Mouse (Mus musculus): ENCODE data around the gene Map3k5. TPM values are rescaled to one million over a fixed set of nuclear protein-coding genes. Genes with fewer than 3 reads are reported as not detected.
"Not testable (repeated sequence)": the region's sequence is repeated elsewhere in the genome, so short reads cannot be mapped to it uniquely, and the experiment has no call there.

Map3k5 gene
- polyA plus RNA-seq, 1 experiment from 2014 or later, result 1.4 TPM

DNA sequence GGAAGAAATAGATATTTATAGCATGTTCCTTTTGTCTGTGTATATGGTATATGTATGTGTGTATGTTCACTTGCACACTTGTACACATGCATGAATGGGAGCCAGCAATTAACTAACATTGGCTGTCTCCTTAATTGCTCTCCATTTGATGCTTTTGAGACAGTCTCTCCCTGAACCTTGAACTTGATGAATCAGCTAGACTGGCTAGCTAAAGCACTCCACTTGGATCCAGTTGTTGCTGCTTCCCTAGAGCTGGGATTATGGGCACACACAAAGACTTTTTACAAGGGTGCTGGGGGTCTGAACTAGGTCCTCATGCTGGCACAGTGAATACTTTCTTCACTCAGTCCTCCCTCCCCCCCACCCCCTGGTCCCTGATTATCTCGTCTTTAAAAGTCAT is 28.9 kb downstream of the Map3k5 start:
- Histone ChIP-seq H3K9ac (replicated peaks) (no peak overlapping the region), H3K36me3 (replicated peaks; ENCODE audit: insufficient read depth, low read length) (no peaks in the 10 kb centered on the region), H3K27me3 (ENCODE audit: insufficient read depth, low read length) (no peaks in the 10 kb centered on the region), H3K4me2 (ENCODE audit: low read depth, low read length) (no peak overlapping the region), H3K4me3 (ENCODE audit: low read depth, low read length) (no peak overlapping the region), H3K9me3 (ENCODE audit: low read length) (no peaks in the 10 kb centered on the region), H3K4me1 (ENCODE audit: insufficient read depth) (peaks cover 5% of the 10 kb centered on the region; the same call in 1 of the 2 replicates), H3K27ac (ENCODE audit: low read depth) (no peak overlapping the region)
- ATAC-seq, result no peak
- no peak for DNase-seq
- 57% methylated on average over 1 of the region's 1 CpGs for WGBS (ENCODE audit: insufficient replicate concordance)
- no peak for TF ChIP-seq CTCF (IDR thresholded peaks at IDR 0.05; ENCODE audit: low read depth)
- no peak for TF ChIP-seq EP300 (IDR thresholded peaks at IDR 0.05; ENCODE audit: low read depth)

DNA sequence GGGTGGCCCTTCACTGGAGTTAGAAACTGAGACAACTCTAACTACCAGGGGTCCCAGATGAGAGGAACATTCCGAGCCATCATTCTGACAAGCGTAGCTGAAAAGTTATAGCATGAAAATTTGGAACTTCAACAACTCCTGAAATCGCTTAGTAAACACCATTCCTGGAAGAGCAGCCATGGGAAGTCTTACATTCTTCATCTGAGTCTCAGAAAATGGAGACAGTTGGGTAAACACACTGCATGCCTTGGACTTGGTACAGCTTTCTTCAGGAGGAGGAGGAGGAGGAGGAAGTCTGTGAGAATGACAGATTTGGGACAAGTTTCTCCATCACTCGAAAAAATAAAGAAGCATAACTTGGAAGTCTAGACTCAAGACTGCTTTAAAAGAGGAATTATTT is 29.8 kb downstream of the Map3k5 start:
- Histone ChIP-seq H3K9me3 (ENCODE audit: low read length) (no peaks in the 10 kb centered on the region), H3K9ac (replicated peaks) (no peak overlapping the region), H3K4me2 (ENCODE audit: low read depth, low read length) (no peak overlapping the region), H3K27me3 (ENCODE audit: insufficient read depth, low read length) (no peaks in the 10 kb centered on the region), H3K27ac (ENCODE audit: low read depth) (no peak overlapping the region), H3K4me3 (ENCODE audit: low read depth, low read length) (no peak overlapping the region), H3K36me3 (replicated peaks; ENCODE audit: insufficient read depth, low read length) (no peaks in the 10 kb centered on the region), H3K4me1 (ENCODE audit: insufficient read depth) (peaks cover 3% of the 10 kb centered on the region; the same call in 1 of the 2 replicates)
- no peak for DNase-seq
- 74% methylated on average over 4 of the region's 4 CpGs for WGBS (ENCODE audit: insufficient replicate concordance)
- no peak for ATAC-seq
- TF ChIP-seq CTCF (IDR thresholded peaks at IDR 0.05; ENCODE audit: low read depth) (no peak), EP300 (IDR thresholded peaks at IDR 0.05; ENCODE audit: low read depth) (no peak)

DNA sequence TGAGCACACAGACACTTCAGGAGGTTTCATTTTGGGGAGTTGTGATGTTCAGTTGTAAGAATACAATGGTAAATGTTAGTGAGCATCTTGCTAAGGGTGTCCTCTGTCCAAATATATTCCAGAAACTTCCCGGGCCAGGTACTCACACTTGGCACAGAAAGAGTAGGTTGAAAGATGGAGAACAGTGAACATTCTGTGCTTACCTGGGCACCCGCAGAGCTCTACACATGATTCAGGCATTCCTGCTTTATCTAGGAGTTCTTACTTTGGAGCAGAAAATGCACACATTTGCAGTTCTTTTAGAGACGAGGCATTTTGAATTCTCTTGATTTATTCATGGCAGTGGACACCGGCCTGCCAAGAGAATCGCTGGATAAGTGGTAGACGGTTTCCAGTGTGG is 32.3 kb downstream of the Map3k5 start:
- Histone ChIP-seq H3K4me3 (ENCODE audit: low read depth, low read length) (no peak overlapping the region), H3K36me3 (replicated peaks; ENCODE audit: insufficient read depth, low read length) (no peaks in the 10 kb centered on the region), H3K9me3 (ENCODE audit: low read length) (no peaks in the 10 kb centered on the region), H3K27me3 (ENCODE audit: insufficient read depth, low read length) (no peaks in the 10 kb centered on the region), H3K27ac (ENCODE audit: low read depth) (no peak overlapping the region), H3K4me1 (ENCODE audit: insufficient read depth) (peaks cover 3% of the 10 kb centered on the region; the same call in 1 of the 2 replicates), H3K4me2 (ENCODE audit: low read depth, low read length) (no peak overlapping the region), H3K9ac (replicated peaks) (no peak overlapping the region)
- DNase-seq, result no peak
- 84% methylated on average over 6 of the region's 6 CpGs for WGBS (ENCODE audit: insufficient replicate concordance)
- ATAC-seq, result no peak
- TF ChIP-seq EP300 (IDR thresholded peaks at IDR 0.05; ENCODE audit: low read depth) (no peak), CTCF (IDR thresholded peaks at IDR 0.05; ENCODE audit: low read depth) (no peak)

DNA sequence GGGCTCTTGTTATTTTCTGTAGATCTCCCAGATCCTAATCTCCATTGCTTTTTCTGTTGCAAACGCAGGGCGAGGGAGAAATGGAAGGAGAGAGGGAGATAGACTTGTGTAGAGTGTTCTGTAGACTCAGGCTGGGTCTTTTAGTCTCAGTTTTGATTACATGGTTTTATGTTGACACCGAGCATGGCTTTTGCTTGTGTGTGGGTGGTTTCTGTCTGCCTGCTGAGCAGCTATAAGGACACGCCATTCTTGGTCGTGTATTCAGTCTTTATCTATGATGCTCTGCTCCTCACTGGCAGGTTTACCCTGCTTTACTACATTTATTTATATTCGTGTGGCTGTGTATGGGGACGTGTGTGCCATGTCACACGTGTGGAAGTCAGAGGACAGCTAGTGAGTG is 34.2 kb downstream of the Map3k5 start:
- WGBS (ENCODE audit: insufficient replicate concordance), result 76% methylated on average over 8 of the region's 8 CpGs
- Histone ChIP-seq H3K4me2 (ENCODE audit: low read depth, low read length) (no peak overlapping the region), H3K27ac (ENCODE audit: low read depth) (no peak overlapping the region), H3K9me3 (ENCODE audit: low read length) (no peaks in the 10 kb centered on the region), H3K4me1 (ENCODE audit: insufficient read depth) (peaks cover 3% of the 10 kb centered on the region; the same call in 1 of the 2 replicates), H3K9ac (replicated peaks) (no peak overlapping the region), H3K4me3 (ENCODE audit: low read depth, low read length) (no peak overlapping the region), H3K27me3 (ENCODE audit: insufficient read depth, low read length) (no peaks in the 10 kb centered on the region), H3K36me3 (replicated peaks; ENCODE audit: insufficient read depth, low read length) (no peaks in the 10 kb centered on the region)
- TF ChIP-seq EP300 (IDR thresholded peaks at IDR 0.05; ENCODE audit: low read depth), result no peak
- TF ChIP-seq CTCF (IDR thresholded peaks at IDR 0.05; ENCODE audit: low read depth), result no peak
- DNase-seq, result no peak
- ATAC-seq, result no peak

DNA sequence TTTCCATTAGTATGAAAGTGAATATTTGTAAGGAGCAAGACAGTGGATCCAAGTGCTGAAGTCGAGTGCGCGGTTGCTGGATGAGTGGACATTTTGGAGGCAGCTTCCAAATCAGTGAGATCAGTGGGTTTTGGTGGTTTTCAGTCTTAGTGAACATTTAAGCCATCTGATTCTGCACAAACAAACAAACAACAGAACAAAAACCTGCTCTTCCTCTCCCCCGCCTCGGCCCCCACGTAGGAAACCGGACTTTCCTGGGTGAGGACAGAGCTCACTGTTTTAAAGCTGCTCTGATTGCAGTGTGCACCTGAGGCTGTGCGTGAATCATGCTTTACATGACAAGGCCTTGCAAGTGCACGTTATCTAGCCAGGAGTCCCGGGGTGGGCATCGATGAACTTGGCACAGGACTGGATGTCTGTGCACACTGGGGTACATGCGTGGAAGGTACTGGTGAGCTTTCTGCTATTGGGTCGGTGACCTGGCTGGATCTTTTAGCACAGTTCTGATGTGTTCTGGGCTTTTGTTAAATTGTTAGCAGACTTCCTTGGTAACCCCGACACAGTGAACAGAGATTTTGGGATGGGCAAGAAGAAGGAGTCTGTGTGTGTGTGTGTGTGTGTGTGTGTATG is 35.7 kb downstream of the Map3k5 start:
- Histone ChIP-seq H3K27me3 (ENCODE audit: insufficient read depth, low read length) (no peaks in the 10 kb centered on the region), H3K4me2 (ENCODE audit: low read depth, low read length) (no peak overlapping the region), H3K4me3 (ENCODE audit: low read depth, low read length) (no peak overlapping the region), H3K4me1 (ENCODE audit: insufficient read depth) (peaks cover 3% of the 10 kb centered on the region; the same call in 1 of the 2 replicates), H3K9ac (replicated peaks) (no peak overlapping the region), H3K36me3 (replicated peaks; ENCODE audit: insufficient read depth, low read length) (no peaks in the 10 kb centered on the region), H3K9me3 (ENCODE audit: low read length) (no peaks in the 10 kb centered on the region), H3K27ac (ENCODE audit: low read depth) (no peak overlapping the region)
- WGBS (ENCODE audit: insufficient replicate concordance), result 81% methylated on average over 14 of the region's 14 CpGs
- DNase-seq, result no peak
- ATAC-seq, result no peak
- TF ChIP-seq CTCF (IDR thresholded peaks at IDR 0.05; ENCODE audit: low read depth) (no peak), EP300 (IDR thresholded peaks at IDR 0.05; ENCODE audit: low read depth) (no peak)

DNA sequence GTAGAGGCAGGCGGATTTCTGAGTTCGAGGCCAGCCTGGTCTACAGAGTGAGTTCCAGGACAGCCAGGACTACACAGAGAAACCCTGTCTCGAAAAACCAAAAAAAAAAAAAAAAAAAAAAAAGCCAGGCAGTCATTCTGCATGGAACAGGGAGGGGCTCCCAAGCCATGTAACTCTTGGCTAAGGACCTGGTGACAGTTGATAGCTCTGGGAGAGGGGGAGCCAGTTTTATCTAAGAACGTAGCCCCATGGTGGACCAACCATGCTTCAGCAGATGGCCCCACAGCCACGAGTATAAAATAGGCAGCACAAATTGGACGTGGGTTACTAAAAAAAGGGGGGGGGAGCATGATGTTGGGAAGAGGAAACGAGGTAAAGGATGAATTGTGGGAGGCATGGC is 37.2 kb downstream of the Map3k5 start:
- not testable (repeated sequence) for H3K9me3 ChIP-seq (ENCODE audit: low read length); H3K27ac ChIP-seq (ENCODE audit: low read depth); H3K4me1 ChIP-seq (ENCODE audit: insufficient read depth); H3K9ac ChIP-seq (replicated peaks); H3K36me3 ChIP-seq (replicated peaks; ENCODE audit: insufficient read depth, low read length); ATAC-seq; DNase-seq; H3K4me3 ChIP-seq (ENCODE audit: low read depth, low read length); H3K27me3 ChIP-seq (ENCODE audit: insufficient read depth, low read length); H3K4me2 ChIP-seq (ENCODE audit: low read depth, low read length)
- 63% methylated on average over 6 of the region's 7 CpGs for WGBS (ENCODE audit: insufficient replicate concordance)
